Comparison of ENCODE assay signal across 8 mouse cellular contexts in genomic region chr8:120509136-120510034, GRCm38 (mm10).
DNase-seq lines count a peak whose midpoint lies in the region; ATAC-seq lines count a peak whose summit lies in the region.

No protein-coding gene starts in this region.

- H3K27me3 ChIP-seq in forebrain, embryonic 11.5 days (ENCODE audit: control insufficient read depth, insufficient read depth, low read length) = peaks cover 8% of the 10 kb centered on the region; the same call in 1 of the 2 replicates
- no peaks in the 10 kb centered on the region for H3K27me3 ChIP-seq in limb, embryonic 11.5 days (ENCODE audit: control insufficient read depth, insufficient read depth, low read length)
- peaks cover 74% of the 10 kb centered on the region for H3K27me3 ChIP-seq in midbrain, embryonic 10.5 days (ENCODE audit: low read depth, poor library complexity, severe bottlenecking)

- WGBS in forebrain, embryonic 11.5 days = 2% methylated on average over 21 of the region's 21 CpGs
- WGBS in limb, embryonic 11.5 days = 4% methylated on average over 21 of the region's 21 CpGs
- WGBS in midbrain, embryonic 10.5 days = 1% methylated on average over 21 of the region's 21 CpGs

- ATAC-seq in forebrain, embryonic 11.5 days (replicated peaks; ENCODE audit: low FRiP score) = peak; percentile 73
- ATAC-seq in limb, embryonic 11.5 days (ENCODE audit: insufficient number of reproducible peaks, low FRiP score, low TSS enrichment, low read depth) = peak; percentile 31

- peaks cover 92% of the 10 kb centered on the region for H3K4me1 ChIP-seq in forebrain, embryonic 11.5 days (replicated peaks; ENCODE audit: control insufficient read depth, insufficient read depth, low read length)
- peaks cover 91% of the 10 kb centered on the region for H3K4me1 ChIP-seq in limb, embryonic 11.5 days (ENCODE audit: control insufficient read depth, insufficient read depth, low read length)
- peaks cover 100% of the 10 kb centered on the region for H3K4me1 ChIP-seq in midbrain, embryonic 10.5 days

- H3K4me3 ChIP-seq in forebrain, embryonic 11.5 days (ENCODE audit: low read depth, low read length) = peak overlapping the region; percentile 11; the same call in 1 of the 2 replicates
- no peak overlapping the region for H3K4me3 ChIP-seq in limb, embryonic 11.5 days (ENCODE audit: low read depth, low read length)
- H3K4me3 ChIP-seq in midbrain, embryonic 10.5 days = peak overlapping the region; percentile 45

- DNase-seq in heart, adult 11 months = peak; percentile 94
- no peak for DNase-seq in heart, postnatal 36 days
- DNase-seq in forebrain, embryonic 11.5 days (ENCODE audit: low spot score) = peak; percentile 89
- DNase-seq in limb, embryonic 11.5 days (ENCODE audit: low spot score) = peak; percentile 77
- DNase-seq in midbrain, embryonic 10.5 days (ENCODE audit: low spot score) = peak; percentile 91
- no peak for DNase-seq in urinary bladder, postnatal 36 days (ENCODE audit: low spot score in 2 of 2)
- no peak for DNase-seq in kidney, adult 8-10 months
- no peak for DNase-seq in gastrocnemius, adult 8-10 months (ENCODE audit: low spot score in 2 of 2)

- intact Hi-C loops in heart, postnatal 36 days (cut with DNase I) = no loop called here

- H3K9me3 ChIP-seq in forebrain, embryonic 11.5 days (ENCODE audit: control insufficient read depth, low read length) = no peaks in the 10 kb centered on the region
- no peaks in the 10 kb centered on the region for H3K9me3 ChIP-seq in limb, embryonic 11.5 days (ENCODE audit: control insufficient read depth, low read length)
- no peaks in the 10 kb centered on the region for H3K9me3 ChIP-seq in midbrain, embryonic 10.5 days (replicated peaks)

- peak overlapping the region; percentile 68 for H3K27ac ChIP-seq in forebrain, embryonic 11.5 days (ENCODE audit: low read depth, low read length)
- 0 out of 2 replicates have a peak overlapping the region, but pooled peaks have one; percentile 59 for H3K27ac ChIP-seq in limb, embryonic 11.5 days (replicated peaks; ENCODE audit: low read depth, low read length)
- peak overlapping the region; percentile 80 for H3K27ac ChIP-seq in midbrain, embryonic 10.5 days (replicated peaks)

- H3K4me2 ChIP-seq in forebrain, embryonic 11.5 days (ENCODE audit: low read depth, low read length, severe bottlenecking) = peak overlapping the region; percentile 48
- peak overlapping the region; percentile 40 for H3K4me2 ChIP-seq in limb, embryonic 11.5 days (ENCODE audit: low read depth, severe bottlenecking)

- peak overlapping the region; percentile 35 for H3K9ac ChIP-seq in forebrain, embryonic 11.5 days (ENCODE audit: low read length)
- H3K9ac ChIP-seq in limb, embryonic 11.5 days (ENCODE audit: low read length) = no peak overlapping the region

- H3K36me3 ChIP-seq in forebrain, embryonic 11.5 days (ENCODE audit: control insufficient read depth, insufficient read depth, low read length) = no peaks in the 10 kb centered on the region
- no peaks in the 10 kb centered on the region for H3K36me3 ChIP-seq in limb, embryonic 11.5 days (ENCODE audit: control insufficient read depth, insufficient read depth, low read length)
- H3K36me3 ChIP-seq in midbrain, embryonic 10.5 days = no peaks in the 10 kb centered on the region

Comparison
In these comparisons a context has a peak if more than half of its experiments do, and no peak if none do; other contexts are left out.
1. DNase-seq: peak in heart, adult 11 months (single experiment), forebrain, embryonic 11.5 days (single experiment), limb, embryonic 11.5 days (single experiment) and midbrain, embryonic 10.5 days (single experiment); none in heart, postnatal 36 days (0 of 2), urinary bladder, postnatal 36 days (0 of 2), kidney, adult 8-10 months (0 of 2) and gastrocnemius, adult 8-10 months (0 of 2).
2. Peak in every context shown above with its lines, with median percentiles within 50 percentile points of each other: H3K27ac ChIP-seq.